Mouse (Mus musculus) erythroblast, embryonic 14.5 days (primary cell): ENCODE measurements around the gene Klhl8. TPM values are rescaled to one million over a fixed set of nuclear protein-coding genes. Genes with fewer than 3 reads are reported as not detected.

Experiments
- H3K27me3 ChIP-seq: 2 replicates; pipeline ENCODE4 v1.6.1; 2012; ENCODE audit warnings: inconsistent platforms; ENCODE audit not compliant: control insufficient read depth
- H3K36me3 ChIP-seq: 2 replicates; pipeline ENCODE4 v1.6.1; 2012; ENCODE audit warnings: mild to moderate bottlenecking, inconsistent platforms; ENCODE audit not compliant: control insufficient read depth
- H3K4me1 ChIP-seq: 2 replicates; pipeline ENCODE4 v1.6.1; 2012; ENCODE audit warnings: inconsistent platforms; ENCODE audit not compliant: control insufficient read depth
- H3K4me3 ChIP-seq: replicated peaks from 2 replicates; pipeline ENCODE3; 2012; ENCODE audit warnings: moderate library complexity, mild to moderate bottlenecking, inconsistent platforms
- H3K9me3 ChIP-seq: 2 replicates; pipeline ENCODE4 v1.6.1; 2012; ENCODE audit warnings: low read length, inconsistent platforms, mixed read lengths; ENCODE audit not compliant: control insufficient read depth
- GATA1 ChIP-seq: IDR thresholded peaks from 2 replicates; pipeline ENCODE4 v1.6.1; 2012; ENCODE audit warnings: low read length, inconsistent platforms, mixed read lengths
- TAL1 ChIP-seq: IDR thresholded peaks from 3 replicates; pipeline ENCODE4 v1.6.1; 2012; ENCODE audit warnings: low read length, inconsistent platforms, mixed read lengths
- polyA plus RNA-seq: library from polyadenylated mRNA; stranded (reverse); fragments of >175 nt; gene quantifications from 2 replicates; pipeline ENCODE4 v1.2.3, GENCODE M21; 2012

Klhl8 gene
- polyA plus RNA-seq, 1 experiment, result not detected

DNA sequence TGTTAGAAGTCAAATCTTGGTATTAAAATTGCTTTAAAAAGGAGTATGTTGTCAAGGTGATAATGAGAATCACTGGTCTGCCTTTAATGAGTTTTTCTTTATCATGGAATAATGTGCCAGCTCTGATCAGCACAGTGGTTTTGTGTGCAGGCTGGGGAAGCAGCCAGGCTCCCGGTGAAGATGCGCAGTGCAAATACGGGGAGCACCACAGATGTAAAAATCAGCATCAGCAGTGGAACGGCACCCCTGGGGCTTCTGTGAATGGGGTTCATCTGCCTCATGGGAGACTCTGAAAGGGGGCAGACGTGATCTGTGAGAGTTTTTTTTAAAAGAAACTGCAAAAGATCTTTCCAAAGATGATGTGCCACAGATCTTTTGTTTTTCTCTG lies 56.3 kb downstream of the Klhl8 start:
- peaks cover 75% of the 10 kb centered on the region for H3K36me3 ChIP-seq
- H3K9me3 ChIP-seq, result no peaks in the 10 kb centered on the region
- no peaks in the 10 kb centered on the region for H3K27me3 ChIP-seq
- H3K4me3 ChIP-seq, result no peak overlapping the region
- H3K4me1 ChIP-seq, result peaks cover 18% of the 10 kb centered on the region
- TF ChIP-seq GATA1 (no peak), TAL1 (no peak)

GRCm38 (mm10) chr5:103854041-103854806 lies 56.8 kb downstream of the Klhl8 start:
- H3K36me3 ChIP-seq, result peaks cover 81% of the 10 kb centered on the region
- no peak for TF ChIP-seq GATA1
- peaks cover 18% of the 10 kb centered on the region for H3K4me1 ChIP-seq
- H3K27me3 ChIP-seq, result no peaks in the 10 kb centered on the region
- no peak overlapping the region for H3K4me3 ChIP-seq
- H3K9me3 ChIP-seq, result no peaks in the 10 kb centered on the region

DNA sequence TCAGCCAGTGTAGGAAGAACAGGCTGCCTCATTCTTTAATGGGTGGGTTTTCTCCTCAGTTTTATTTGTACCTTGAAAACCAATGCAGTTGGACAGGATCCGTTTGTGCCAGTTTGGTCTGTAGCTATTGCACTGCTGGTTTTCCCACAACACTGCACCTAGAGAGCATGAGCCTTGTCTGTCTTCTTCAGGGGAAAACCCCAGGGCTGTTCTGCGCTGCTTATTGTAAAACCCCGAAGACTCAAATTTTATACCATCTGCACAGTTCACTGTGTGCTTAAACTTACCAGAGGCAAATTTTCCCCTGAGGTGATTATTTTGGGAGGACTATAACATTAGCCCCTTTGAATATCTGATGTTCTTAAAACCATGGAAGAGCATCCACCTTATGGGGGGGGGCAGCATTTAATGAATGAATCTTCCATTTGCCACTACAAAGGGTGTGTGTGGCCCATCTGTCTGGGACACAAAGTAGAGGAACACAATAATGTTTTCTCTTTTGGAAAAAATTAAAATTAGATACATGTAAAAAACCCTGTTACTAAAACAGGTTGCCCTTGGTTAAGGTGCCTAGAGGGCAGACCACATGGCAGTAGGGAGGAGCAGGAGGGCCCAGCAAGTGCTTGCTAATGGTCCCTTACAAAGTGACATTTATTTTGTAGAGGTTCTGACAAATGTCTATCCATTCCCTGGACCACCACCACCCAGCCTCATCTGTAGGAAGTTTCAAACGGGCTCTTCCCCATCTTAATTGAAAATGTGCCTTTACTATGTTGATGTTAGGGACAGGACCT lies 58.1 kb downstream of the Klhl8 start:
- TF ChIP-seq GATA1 (no peak), TAL1 (no peak)
- Histone ChIP-seq H3K36me3 (peaks cover 91% of the 10 kb centered on the region), H3K4me1 (peaks cover 18% of the 10 kb centered on the region), H3K9me3 (no peaks in the 10 kb centered on the region), H3K4me3 (no peak overlapping the region), H3K27me3 (no peaks in the 10 kb centered on the region)

GRCm38 (mm10) chr5:103848546-103848945 lies 62.5 kb downstream of the Klhl8 start:
- no peaks in the 10 kb centered on the region for H3K4me1 ChIP-seq
- H3K9me3 ChIP-seq, result no peaks in the 10 kb centered on the region
- TF ChIP-seq GATA1, result no peak
- TF ChIP-seq TAL1, result no peak
- peaks cover 100% of the 10 kb centered on the region for H3K36me3 ChIP-seq
- H3K27me3 ChIP-seq, result no peaks in the 10 kb centered on the region
- H3K4me3 ChIP-seq, result no peak overlapping the region

- H3K9me3 ChIP-seq, result no peaks in the 10 kb centered on the region
- no peaks in the 10 kb centered on the region for H3K4me1 ChIP-seq
- TF ChIP-seq GATA1 (no peak), TAL1 (no peak)
- no peak overlapping the region for H3K4me3 ChIP-seq
- no peaks in the 10 kb centered on the region for H3K27me3 ChIP-seq
- peaks cover 100% of the 10 kb centered on the region for H3K36me3 ChIP-seq
Observed at GRCm38 (mm10) chr5:103846609-103847008, 64.5 kb downstream of the Klhl8 start.

- H3K27me3 ChIP-seq, result no peaks in the 10 kb centered on the region
- peaks cover 100% of the 10 kb centered on the region for H3K36me3 ChIP-seq
- no peak for TF ChIP-seq GATA1
- TF ChIP-seq TAL1, result no peak
- no peak overlapping the region for H3K4me3 ChIP-seq
- no peaks in the 10 kb centered on the region for H3K9me3 ChIP-seq
- H3K4me1 ChIP-seq, result no peaks in the 10 kb centered on the region
Observed at GRCm38 (mm10) chr5:103846154-103846551, 64.9 kb downstream of the Klhl8 start.

DNA sequence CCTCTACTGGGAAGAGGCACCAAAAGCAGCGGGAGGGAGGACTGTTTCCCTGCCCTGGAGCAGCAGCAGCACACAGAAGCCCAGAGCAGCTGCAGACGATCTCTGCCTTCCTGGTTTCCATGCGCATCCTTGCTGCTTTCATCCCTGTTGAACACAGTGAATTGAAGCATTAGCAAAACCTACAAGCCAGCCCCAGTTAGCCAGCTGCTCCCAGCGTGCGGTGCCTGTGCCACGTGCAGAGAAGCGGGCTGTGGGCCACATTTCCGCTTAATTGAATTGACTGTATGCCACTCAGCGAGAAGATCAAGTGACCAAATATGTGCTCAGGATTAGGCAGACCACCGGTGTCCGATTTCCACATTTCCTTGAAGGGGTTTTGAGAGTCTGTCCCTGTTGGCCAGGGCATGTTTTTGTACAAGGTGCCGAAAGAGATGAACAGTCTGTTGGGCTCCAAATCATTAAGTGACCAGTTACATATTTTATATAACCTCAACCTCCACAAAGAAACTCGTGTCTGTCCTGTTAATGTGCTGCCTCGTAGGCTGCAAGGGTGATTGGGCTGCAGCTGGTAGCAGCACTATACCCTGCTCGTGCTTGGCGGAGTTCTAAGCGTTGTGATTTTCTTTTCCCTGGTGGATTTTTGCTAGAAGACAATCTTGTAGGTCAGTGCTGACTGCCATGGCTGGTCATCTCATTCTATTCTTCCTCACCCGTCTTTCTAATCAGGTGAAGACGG lies 65.5 kb downstream of the Klhl8 start:
- Histone ChIP-seq H3K4me3 (no peak overlapping the region), H3K36me3 (peaks cover 100% of the 10 kb centered on the region), H3K4me1 (no peaks in the 10 kb centered on the region), H3K9me3 (no peaks in the 10 kb centered on the region), H3K27me3 (no peaks in the 10 kb centered on the region)
- TF ChIP-seq TAL1, result no peak
- no peak for TF ChIP-seq GATA1

- Histone ChIP-seq H3K4me1 (no peaks in the 10 kb centered on the region; the same call in 1 of the 2 replicates), H3K4me3 (no peak overlapping the region), H3K36me3 (peaks cover 100% of the 10 kb centered on the region), H3K27me3 (no peaks in the 10 kb centered on the region), H3K9me3 (no peaks in the 10 kb centered on the region)
- no peak for TF ChIP-seq GATA1
- TF ChIP-seq TAL1, result no peak
Observed at GRCm38 (mm10) chr5:103843938-103844337, 67.1 kb downstream of the Klhl8 start.

DNA sequence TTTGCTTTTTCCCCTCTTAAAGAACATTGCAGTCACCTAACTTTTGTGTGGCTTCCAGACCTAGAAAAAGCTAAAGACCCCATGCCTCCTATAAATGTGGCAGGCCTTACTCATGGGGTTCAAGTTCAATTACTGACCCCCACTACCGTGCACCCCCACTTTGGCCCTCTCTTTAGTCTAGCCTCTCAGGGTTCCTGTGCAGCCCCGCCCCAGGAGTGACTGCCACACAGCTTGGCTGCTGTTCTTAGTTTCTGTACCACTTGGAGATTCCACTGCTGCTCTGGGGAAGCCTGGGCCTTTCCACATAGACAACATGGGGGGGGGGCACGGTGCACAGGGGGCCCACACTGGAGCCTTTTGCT lies 71.8 kb downstream of the Klhl8 start:
- no peaks in the 10 kb centered on the region for H3K27me3 ChIP-seq
- TF ChIP-seq GATA1, result no peak
- TF ChIP-seq TAL1, result no peak
- peaks cover 3% of the 10 kb centered on the region; the same call in 1 of the 2 replicates for H3K4me1 ChIP-seq
- H3K36me3 ChIP-seq, result peaks cover 100% of the 10 kb centered on the region
- H3K4me3 ChIP-seq, result no peak overlapping the region
- H3K9me3 ChIP-seq, result no peaks in the 10 kb centered on the region
